Mouse (Mus musculus) embryo, embryonic 9.5 days (tissue): Measurements from ENCODE around the gene Kdf1.

Experiments
- DNase-seq: peaks from one replicate; pipeline ENCODE4 v3.0.0-alpha.2; 2017; ENCODE audit errors: extremely low spot score

Kdf1 gene

GRCm38 (mm10) chr4:133553448-133554330 lies 34.9 kb downstream of the Kdf1 start:
- DNase-seq, result no peak

GRCm38 (mm10) chr4:133557041-133557717 lies 38.4 kb downstream of the Kdf1 start:
- peak; percentile 66 for DNase-seq

- DNase-seq, result no peak
Measured at GRCm38 (mm10) chr4:133559846-133560245, 41.1 kb downstream of the Kdf1 start.

- DNase-seq, result no peak
Measured at GRCm38 (mm10) chr4:133561622-133562021, 42.9 kb downstream of the Kdf1 start.

GRCm38 (mm10) chr4:133563123-133563571 lies 44.4 kb downstream of the Kdf1 start:
- DNase-seq, result no peak

GRCm38 (mm10) chr4:133567251-133567650 lies 48.5 kb downstream of the Kdf1 start:
- no peak for DNase-seq

- DNase-seq, result no peak
Measured at GRCm38 (mm10) chr4:133569291-133570065, 50.7 kb downstream of the Kdf1 start.

- no peak for DNase-seq
Measured at GRCm38 (mm10) chr4:133570066-133570466, 51.3 kb downstream of the Kdf1 start.

GRCm38 (mm10) chr4:133574070-133574842 lies 55.5 kb downstream of the Kdf1 start, which contains the start of gene Gpatch3:
Gene Gpatch3, plus strand, starts transcription at chr4:133574745.
- DNase-seq, result peak; percentile 87

GRCm38 (mm10) chr4:133574843-133575202 lies 56.1 kb downstream of the Kdf1 start:
- no peak for DNase-seq

GRCm38 (mm10) chr4:133577983-133578382 lies 59.2 kb downstream of the Kdf1 start:
- no peak for DNase-seq
